9 mouse cellular contexts compared by ENCODE assay signal in the genomic region with DNA sequence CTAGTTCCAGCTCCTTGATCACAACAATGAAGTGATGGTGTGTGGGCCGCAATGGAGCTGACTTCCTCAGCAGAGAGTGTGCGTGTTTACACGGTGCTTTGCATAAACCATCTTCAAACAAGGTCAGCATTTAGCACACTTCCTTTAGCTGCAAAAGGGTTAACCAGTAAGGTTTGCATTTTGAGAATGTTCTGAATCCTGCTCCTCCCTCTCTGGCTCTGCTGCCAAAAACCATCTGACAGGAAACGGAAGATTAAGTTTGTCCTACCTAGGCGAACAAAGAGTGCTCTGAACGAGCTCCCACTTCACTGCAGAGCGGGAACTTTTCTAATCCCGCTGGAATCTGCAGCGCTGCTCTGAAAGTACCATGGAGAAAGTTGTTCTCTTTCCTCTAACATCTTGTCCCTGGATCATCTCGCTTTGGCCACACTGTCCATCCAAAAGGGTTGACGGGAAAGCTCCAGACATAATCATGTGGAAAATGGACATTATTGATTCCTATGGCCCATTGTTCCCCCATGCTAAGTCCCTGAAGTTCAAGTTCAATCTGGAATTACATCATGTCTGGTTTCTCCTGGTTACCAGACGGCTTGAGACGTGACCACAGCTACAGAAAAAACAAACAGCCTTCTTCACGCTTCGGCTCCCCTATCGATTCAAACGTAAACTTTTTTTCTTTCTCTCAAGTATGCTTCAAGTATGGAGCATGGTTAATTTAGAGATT.
DNase-seq lines count a peak whose midpoint lies in the region; ATAC-seq and TF ChIP-seq lines count a peak whose summit lies in the region.
"Had no signal": no experiment of that assay in that cellular context is flagged by ENCODE, and none has a peak within 500 bp of the region (broad histone marks: within the 10 kb centered on the region; RNA-seq: fewer than 3 reads in every experiment).

No protein-coding gene starts in this region.

- peak overlapping the region; percentile 42 for H3K4me2 ChIP-seq in hindbrain, postnatal 0 days (ENCODE audit: low read depth, low read length)
- H3K4me2 ChIP-seq in liver, postnatal 0 days (ENCODE audit: low read depth, low read length): peak overlapping the region; percentile 47

- H3K9ac ChIP-seq in hindbrain, postnatal 0 days (replicated peaks; ENCODE audit: low read length): no peak overlapping the region
- H3K9ac ChIP-seq in liver, postnatal 0 days (replicated peaks): no peak overlapping the region

- no peaks in the 10 kb centered on the region for H3K9me3 ChIP-seq in hindbrain, postnatal 0 days (ENCODE audit: low read length)
- H3K9me3 ChIP-seq in liver, postnatal 0 days (ENCODE audit: low read length): no peaks in the 10 kb centered on the region

- no peaks in the 10 kb centered on the region for H3K36me3 ChIP-seq in hindbrain, postnatal 0 days (ENCODE audit: insufficient read depth, low read length)
- H3K36me3 ChIP-seq in liver, postnatal 0 days (replicated peaks; ENCODE audit: insufficient read depth, low read length): 0 out of 2 replicates have a peak, but pooled peaks cover 2% of the 10 kb centered on the region

- no peak for TF ChIP-seq EP300 in liver, postnatal 0 days (IDR thresholded peaks at IDR 0.05; ENCODE audit: low read depth)

- H3K4me1 ChIP-seq in hindbrain, postnatal 0 days (ENCODE audit: insufficient read depth, low read length): 0 out of 2 replicates have a peak, but pooled peaks cover 3% of the 10 kb centered on the region
- H3K4me1 ChIP-seq in liver, postnatal 0 days (ENCODE audit: insufficient read depth): peaks cover 6% of the 10 kb centered on the region; the same call in 1 of the 2 replicates
- H3K4me1 ChIP-seq: megakaryocyte, embryonic 14.5 days had no signal

- WGBS in hindbrain, postnatal 0 days: 4% methylated on average over 17 of the region's 17 CpGs
- WGBS in liver, postnatal 0 days (ENCODE audit: insufficient replicate concordance): 22% methylated on average over 17 of the region's 17 CpGs

- peak; percentile 1 to 2 for DNase-seq in spleen, postnatal 36 days (ENCODE audit: low spot score in 2 of 2)
- no peak for DNase-seq in spleen, adult 12 weeks (ENCODE audit: low spot score)
- peak; percentile 66 for DNase-seq in forelimb bud, embryonic 11.5 days (ENCODE audit: low read depth, low spot score)
- peak; percentile 70 for DNase-seq in hindbrain, postnatal 0 days (ENCODE audit: low spot score)
- DNase-seq in liver, postnatal 0 days: no peak
- DNase-seq in T-cell, adult 2 months (ENCODE audit: low spot score): no peak
- DNase-seq in left cerebral cortex, adult 18-20 months (ENCODE audit: low spot score in 2 of 2): no peak

- TF ChIP-seq CTCF in hindbrain, postnatal 0 days (IDR thresholded peaks at IDR 0.05; ENCODE audit: low read depth): no peak
- no peak for TF ChIP-seq CTCF in liver, postnatal 0 days (IDR thresholded peaks at IDR 0.05; ENCODE audit: low read depth)

- H3K27me3 ChIP-seq in hindbrain, postnatal 0 days (ENCODE audit: insufficient read depth, low read length): no peaks in the 10 kb centered on the region
- no peaks in the 10 kb centered on the region for H3K27me3 ChIP-seq in liver, postnatal 0 days (ENCODE audit: insufficient read depth, low read length)
- H3K27me3 ChIP-seq: megakaryocyte, embryonic 14.5 days had no signal

- peak; percentile 81 for ATAC-seq in hindbrain, postnatal 0 days
- 0 out of 2 replicates have a peak, but pooled peaks have one; percentile 12 for ATAC-seq in liver, postnatal 0 days
- peak; percentile 33; the same call in 1 of the 2 replicates for ATAC-seq in neutrophil, adult 5-6 weeks (ENCODE audit: extremely low read depth, insufficient number of reproducible peaks, low FRiP score, poor library complexity, severe bottlenecking)

- 0 out of 2 replicates have a peak overlapping the region, but pooled peaks have one; percentile 6 for H3K4me3 ChIP-seq in hindbrain, postnatal 0 days (ENCODE audit: low read length)
- H3K4me3 ChIP-seq in liver, postnatal 0 days (ENCODE audit: low read depth, low read length): no peak overlapping the region
- H3K4me3 ChIP-seq: megakaryocyte, embryonic 14.5 days had no signal

- H3K27ac ChIP-seq in hindbrain, postnatal 0 days: peak overlapping the region; percentile 49
- H3K27ac ChIP-seq in liver, postnatal 0 days (ENCODE audit: low read depth): 0 out of 2 replicates have a peak overlapping the region, but pooled peaks have one; percentile 55

Comparison
In these comparisons a context has a peak if more than half of its experiments do, and no peak if none do; other contexts are left out.
1. DNase-seq: peak in spleen, postnatal 36 days (2 of 2), forelimb bud, embryonic 11.5 days (single experiment) and hindbrain, postnatal 0 days (single experiment); none in spleen, adult 12 weeks (single experiment), liver, postnatal 0 days (single experiment), T-cell, adult 2 months (single experiment) and left cerebral cortex, adult 18-20 months (0 of 2).
2. ATAC-seq: peak in every context shown above with its lines; median percentile 81 in hindbrain, postnatal 0 days; 33 in neutrophil, adult 5-6 weeks; 12 in liver, postnatal 0 days.